Mouse (Mus musculus): ENCODE data around the gene Mettl23.
A peak's percentile ranks its signal among the peaks of the same experiment; 100 is the strongest.
"Not testable (repeated sequence)": the region's sequence is repeated elsewhere in the genome, so short reads cannot be mapped to it uniquely, and the experiment has no call there.

Gene Mettl23

DNA sequence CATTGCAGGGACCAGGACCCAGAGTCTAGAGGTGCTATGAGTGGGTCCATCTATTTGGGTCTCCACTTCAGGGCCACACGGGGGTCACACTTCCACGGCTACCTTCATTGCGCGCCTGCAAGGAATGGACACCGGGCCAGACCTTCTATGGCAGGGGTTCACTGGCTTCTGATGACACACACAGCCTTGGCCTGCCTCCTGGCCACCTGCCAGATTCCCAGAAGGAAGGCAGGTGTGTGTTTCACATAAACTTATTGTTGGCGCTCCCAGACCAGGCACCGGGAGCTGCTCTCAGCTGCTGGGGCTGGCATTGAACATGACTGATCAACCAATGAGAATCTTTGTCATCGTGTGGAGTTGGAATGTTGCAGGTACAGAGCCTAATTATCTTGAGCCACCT lies 35.4 kb downstream of the Mettl23 start:
- DNase-seq (ENCODE audit: extremely low spot score, low spot score): no peak

DNA sequence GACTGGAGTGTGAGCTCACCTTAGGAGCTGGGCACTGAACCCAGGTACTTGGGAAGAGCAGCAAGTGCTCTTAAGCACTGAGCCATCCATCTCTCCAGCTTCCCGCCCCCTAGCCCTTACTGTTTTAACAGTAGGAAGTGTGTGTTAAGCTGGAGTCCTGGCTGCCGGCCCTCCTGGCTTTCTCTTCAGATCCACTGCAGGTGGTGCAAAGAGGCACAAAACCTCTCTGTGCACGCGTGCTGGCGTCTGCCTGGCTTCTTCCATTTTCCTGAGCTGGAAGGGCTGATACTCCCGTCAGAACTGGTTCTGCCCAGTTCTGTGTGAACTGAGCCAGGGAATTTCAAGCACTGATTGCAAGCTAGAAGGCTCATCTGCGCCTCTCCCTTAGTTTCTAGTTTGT lies 37.8 kb downstream of the Mettl23 start:
- DNase-seq (ENCODE audit: extremely low spot score, low spot score): no peak

DNA sequence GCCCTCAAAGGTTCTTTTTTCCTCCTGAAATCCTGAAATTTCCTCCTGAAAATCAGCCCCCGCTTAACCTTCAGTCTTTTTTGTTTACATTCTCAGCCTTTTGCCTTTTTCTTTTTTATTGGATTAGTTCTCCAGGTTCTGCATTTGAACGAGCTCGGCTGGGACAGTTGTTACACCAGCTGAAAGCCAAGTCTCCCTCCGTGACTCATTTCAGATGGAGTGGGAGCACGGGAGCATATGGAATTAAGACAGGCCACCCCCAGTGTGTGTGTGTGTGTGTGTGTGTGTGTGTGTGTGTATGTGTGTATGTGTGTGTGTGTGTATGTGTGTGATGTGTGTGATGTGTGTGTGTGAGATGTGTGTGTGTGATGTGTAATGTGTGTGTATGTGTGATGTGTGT lies 38.4 kb downstream of the Mettl23 start:
- no peak for DNase-seq (ENCODE audit: extremely low spot score, low spot score)

DNA sequence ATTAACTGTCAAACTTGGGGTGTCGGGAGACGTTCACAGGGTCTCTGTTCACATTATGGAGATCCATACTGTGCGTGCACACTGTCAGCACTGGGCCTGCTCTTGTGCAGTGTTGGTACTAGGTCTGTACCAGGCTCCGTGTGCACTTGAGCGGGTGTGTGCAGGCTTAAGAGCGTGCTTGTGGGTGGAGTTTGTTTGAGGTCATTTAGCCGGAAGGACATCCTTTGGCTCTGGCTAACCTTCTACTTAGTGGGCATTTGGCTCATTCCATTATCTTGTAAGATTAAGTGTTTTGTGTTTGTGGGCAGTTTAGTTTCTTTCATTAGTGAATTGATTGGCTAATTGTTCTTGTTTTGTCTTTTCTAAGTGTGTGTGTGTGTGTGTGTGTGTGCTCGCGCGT lies 39.4 kb downstream of the Mettl23 start:
- no peak for DNase-seq (ENCODE audit: extremely low spot score, low spot score)

DNA sequence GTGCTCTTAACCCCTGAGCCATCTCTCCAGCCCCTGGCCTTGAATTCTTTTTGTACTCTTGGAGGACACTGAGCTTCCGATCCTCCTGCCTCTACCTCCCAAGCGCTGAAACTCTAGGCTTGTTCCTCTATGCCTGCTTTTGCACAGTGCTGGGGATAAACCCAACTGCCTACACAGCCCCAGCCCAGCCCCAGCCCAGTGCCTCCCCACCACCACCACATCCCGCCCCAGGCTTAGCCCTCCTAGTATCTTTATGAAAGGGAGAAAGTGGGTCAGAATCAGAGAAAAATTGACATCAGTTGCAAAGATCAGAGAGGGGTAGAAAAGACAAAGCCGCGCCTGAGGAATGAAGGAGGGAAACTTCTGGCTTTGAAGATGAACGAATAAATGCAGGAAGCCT lies 41.0 kb downstream of the Mettl23 start:
- no peak for DNase-seq (ENCODE audit: extremely low spot score, low spot score)

DNA sequence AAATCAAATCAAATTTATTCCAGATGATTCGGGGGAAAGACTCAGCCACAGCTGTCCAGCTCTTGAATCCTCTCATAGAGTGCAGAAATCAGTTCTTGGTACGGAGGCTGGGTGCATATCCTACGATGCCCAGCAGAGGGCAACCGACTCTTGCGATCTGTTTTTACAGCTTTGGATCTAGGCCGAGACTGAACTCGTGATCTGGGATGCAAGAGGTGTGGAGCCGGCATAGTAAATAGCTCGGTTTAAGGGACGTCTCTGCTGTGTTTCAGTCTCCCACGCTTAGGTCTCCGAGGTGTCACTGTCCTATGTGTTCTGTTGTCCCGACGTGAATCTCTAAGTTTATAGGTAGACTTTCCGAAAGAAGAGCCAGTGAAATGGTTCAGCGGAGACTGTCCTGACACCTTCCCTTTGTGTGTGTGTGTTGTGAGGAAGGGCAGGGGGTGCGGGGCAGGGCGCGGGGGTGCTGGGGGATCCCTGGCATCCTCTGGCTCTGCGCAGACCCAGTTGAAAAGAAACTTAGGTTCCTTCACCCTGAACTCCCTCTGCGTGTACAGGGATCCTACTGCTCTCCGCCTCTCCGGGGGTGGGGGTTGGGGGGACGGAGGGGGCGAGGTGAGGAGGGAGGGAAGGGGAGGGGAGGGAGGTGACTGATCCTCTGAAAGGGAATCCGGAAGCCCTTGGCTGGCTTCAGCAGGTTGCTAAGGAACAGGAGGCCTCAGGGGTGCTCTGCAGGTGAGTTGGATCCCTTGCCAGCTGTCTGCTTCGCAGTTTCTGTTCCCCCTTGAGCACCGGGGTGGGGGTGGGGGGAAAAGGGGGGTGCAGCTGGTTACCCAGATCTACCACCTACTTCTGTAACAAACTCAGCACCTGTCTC lies 42.4 kb downstream of the Mettl23 start:
- peak; percentile 86 for DNase-seq (ENCODE audit: extremely low spot score, low spot score)

DNA sequence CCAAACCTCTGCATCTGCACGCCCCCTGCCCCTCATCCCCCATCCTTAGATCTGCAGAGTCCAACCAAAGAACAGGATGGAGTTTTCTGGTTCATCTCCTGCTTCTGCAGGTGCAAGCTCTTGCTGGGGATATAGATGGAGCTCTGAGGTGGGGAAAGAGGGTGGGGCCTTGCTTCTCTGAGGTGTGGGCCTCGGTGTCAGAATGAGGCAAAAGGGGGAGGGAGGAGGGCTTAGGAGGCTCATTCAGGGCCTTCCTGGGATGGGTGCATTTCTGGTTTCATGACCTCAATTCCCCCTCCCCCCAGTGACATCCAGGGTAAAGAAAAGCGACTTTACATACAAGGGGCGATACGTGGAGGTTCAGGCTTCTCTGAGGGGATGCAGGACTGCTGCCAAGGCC lies 44.1 kb downstream of the Mettl23 start:
- DNase-seq (ENCODE audit: extremely low spot score, low spot score): no peak

DNA sequence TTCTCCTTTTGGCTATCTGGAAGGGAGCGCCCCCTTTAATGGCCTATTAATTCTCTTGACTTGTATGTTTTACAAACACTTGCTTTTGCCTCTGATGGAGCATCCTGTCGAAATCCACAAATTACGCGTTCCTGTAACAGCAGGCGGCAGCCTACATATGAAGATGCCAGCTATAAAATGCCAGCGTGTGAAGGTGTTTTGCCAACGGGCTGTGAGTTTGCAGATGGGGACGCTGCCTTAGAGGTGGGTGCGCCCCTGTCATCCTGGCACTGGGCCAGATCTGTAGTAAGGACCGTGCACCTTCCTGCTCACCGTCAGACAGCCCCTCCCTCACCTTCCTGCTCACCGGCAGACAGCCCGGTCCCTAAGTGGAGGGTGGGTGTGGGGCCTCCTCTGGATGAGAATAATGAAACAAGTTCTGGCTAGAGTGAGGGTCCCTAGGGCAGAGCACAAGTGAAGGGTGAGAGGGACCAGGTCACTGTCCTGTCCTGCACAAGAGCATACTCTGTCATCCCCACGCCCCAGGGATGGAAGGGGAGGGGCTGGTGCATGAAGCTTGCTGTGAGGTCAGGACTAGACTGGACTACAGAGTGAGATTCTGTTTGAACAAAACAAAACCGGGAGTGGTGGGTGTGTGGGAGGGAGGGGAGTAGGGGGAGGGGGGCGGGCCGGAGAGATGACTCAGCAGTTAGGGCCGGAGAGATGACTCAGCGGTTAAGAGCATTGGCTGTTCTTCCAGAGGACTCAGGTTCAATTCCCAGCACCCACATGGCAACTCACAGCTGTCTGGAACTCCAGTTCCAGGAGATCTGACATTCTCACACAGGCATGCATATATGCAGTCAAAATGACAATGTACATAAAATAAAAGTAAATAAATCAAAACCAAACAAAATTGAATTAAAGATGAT lies 50.7 kb downstream of the Mettl23 start:
- DNase-seq (ENCODE audit: extremely low spot score, low spot score): no peak

DNA sequence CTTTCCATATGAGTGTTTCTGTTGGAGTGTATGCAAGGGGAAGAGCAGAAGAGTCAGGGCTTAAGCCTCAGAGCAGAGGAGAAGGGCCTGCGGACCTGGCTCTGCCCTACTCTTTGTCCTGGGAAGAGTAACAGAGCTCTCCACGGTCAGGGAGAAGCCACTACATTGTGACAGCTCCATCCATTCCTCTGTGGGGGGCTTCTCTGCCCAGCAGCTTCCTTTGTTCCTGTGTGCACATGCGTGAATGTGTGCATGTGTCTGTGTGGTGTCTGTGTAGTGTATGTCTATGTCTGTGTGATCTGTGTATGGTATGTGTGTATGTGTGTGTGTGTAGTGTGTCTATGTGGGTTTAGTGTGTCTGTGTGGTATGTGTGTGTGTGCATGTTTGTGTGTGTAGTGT lies 52.3 kb downstream of the Mettl23 start:
- no peak for DNase-seq (ENCODE audit: extremely low spot score, low spot score)

DNA sequence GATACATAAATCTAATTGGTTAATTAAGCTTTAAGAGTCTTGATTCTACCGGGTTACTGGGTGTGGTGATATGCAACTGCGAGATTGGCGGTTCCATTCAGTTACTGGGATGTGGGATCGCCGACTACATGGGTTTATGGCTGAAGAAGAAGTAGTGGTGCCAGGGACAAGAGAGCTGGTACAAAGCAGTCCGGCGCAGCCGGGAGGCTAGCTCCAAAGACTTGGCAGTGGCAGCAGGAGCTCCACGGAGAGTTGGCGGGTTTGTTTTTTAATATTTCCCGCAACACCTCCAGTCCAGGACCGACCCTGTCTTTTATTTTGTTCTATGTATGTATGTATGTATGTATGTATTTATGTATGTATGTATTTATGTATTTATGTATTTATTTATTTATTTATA lies 56.2 kb downstream of the Mettl23 start:
- DNase-seq (ENCODE audit: extremely low spot score, low spot score): no peak

DNA sequence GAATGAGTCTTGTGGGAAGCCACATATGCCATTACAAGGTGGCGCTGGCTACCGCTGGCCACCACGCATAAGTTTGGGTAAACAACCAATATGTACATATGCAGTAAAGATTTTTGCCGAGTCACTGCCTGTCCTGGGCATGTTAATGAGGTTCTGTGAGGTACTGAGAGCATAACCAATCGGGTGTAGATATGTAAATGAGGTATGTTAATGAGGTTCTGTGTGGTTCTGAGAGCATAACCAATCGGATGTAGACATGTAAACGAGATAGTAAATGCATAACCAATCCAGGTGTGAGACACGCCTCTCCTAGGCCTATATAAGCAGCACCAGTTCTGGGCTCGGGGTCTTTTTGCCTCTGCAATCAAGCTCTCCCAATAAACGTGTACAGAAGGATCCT lies 59.5 kb downstream of the Mettl23 start:
- not testable (repeated sequence) for DNase-seq (ENCODE audit: extremely low spot score, low spot score)
